Mouse (Mus musculus) midbrain, postnatal 0 days (tissue): Measurements from ENCODE around the gene Vps36. TPM values are rescaled to one million over a fixed set of nuclear protein-coding genes. Genes with fewer than 3 reads are reported as not detected.

Experiments
- ATAC-seq: fragments of 200-750 bp; cut with Nextera tagmentation; 2 replicates; pipeline ENCODE4 v1.8.0; 2017; ENCODE audit warnings: moderate number of reproducible peaks, mild to moderate bottlenecking, moderate TSS enrichment, moderate library complexity; ENCODE audit not compliant: low FRiP score
- DNase-seq: peaks from one replicate; pipeline ENCODE4 v3.0.0-alpha.2; 2015; ENCODE audit warnings: low spot score
- H3K27ac ChIP-seq: fragments of 300-500 bp; sonication (generic); 2 replicates; pipeline ENCODE4 v1.5.1; 2014; ENCODE audit warnings: low read depth, mild to moderate bottlenecking, low read length, mixed read lengths
- H3K27me3 ChIP-seq: fragments of 300-500 bp; sonication (generic); 2 replicates; pipeline ENCODE4 v1.6.1; 2014; ENCODE audit warnings: low read length, control low read depth, mixed read lengths; ENCODE audit not compliant: insufficient read depth
- H3K36me3 ChIP-seq: fragments of 300-500 bp; sonication (generic); 2 replicates; pipeline ENCODE4 v1.6.1; 2014; ENCODE audit warnings: low read length, control low read depth, mixed read lengths; ENCODE audit not compliant: insufficient read depth
- H3K4me1 ChIP-seq: fragments of 300-500 bp; sonication (generic); 2 replicates; pipeline ENCODE4 v1.6.1; 2014; ENCODE audit warnings: mild to moderate bottlenecking, control low read depth, antibody characterized with exemption, low read length, mixed read lengths; ENCODE audit not compliant: insufficient read depth
- H3K4me2 ChIP-seq: fragments of 300-500 bp; sonication (generic); 2 replicates; pipeline ENCODE4 v1.6.1; 2014; ENCODE audit warnings: low read depth, mild to moderate bottlenecking, low read length, mixed read lengths; ENCODE audit not compliant: poor library complexity, severe bottlenecking
- H3K4me3 ChIP-seq: fragments of 300-500 bp; sonication (generic); 2 replicates; pipeline ENCODE4 v1.5.1; 2014; ENCODE audit warnings: low read depth, mild to moderate bottlenecking, low read length, moderate library complexity
- H3K9ac ChIP-seq: fragments of 300-500 bp; sonication (generic); replicated peaks from 2 replicates; pipeline ENCODE4 v1.6.1; 2014; ENCODE audit warnings: mild to moderate bottlenecking, low read length, moderate library complexity, mixed read lengths; ENCODE audit not compliant: poor library complexity, severe bottlenecking
- H3K9me3 ChIP-seq: fragments of 300-500 bp; sonication (generic); 2 replicates; pipeline ENCODE4 v1.6.1; 2016; ENCODE audit warnings: low read length, control low read depth
- CTCF ChIP-seq: IDR thresholded peaks from 2 replicates; pipeline ENCODE4 v1.5.1; 2016; ENCODE audit warnings: antibody characterized with exemption, mild to moderate bottlenecking
- WGBS: fragments of 180-500 bp; shearing (Covaris S2); extraction: QIAGEN DNeasy Blood & Tissue Kit; methylation state at CpG from one replicate; pipeline ENCODE4 v1.1.7; 2014; 5-methylcytosine and 5-hydroxymethylcytosine counted together
- polyA plus RNA-seq: library from polyadenylated mRNA; unstranded; fragments of >200 nt; fragmentation: Nextera tagmentation; extraction: Ambion mirVana; gene quantifications from 2 replicates; pipeline ENCODE4 v1.2.1, GENCODE M21; 2015
- total RNA-seq: library from RNA; depleted of rRNA; stranded (reverse); fragments of >200 nt; gene quantifications from 2 replicates; pipeline ENCODE4 v1.2.3, GENCODE M21; 2014; rRNA removed

The Vps36 gene
- total and polyA plus RNA-seq, 2 experiments from 2014 or later = 33.2 to 40.9 TPM

- DNase-seq (no peak), ATAC-seq (no peak)
- Histone ChIP-seq H3K4me3 (no peak overlapping the region), H3K9me3 (no peaks in the 10 kb centered on the region), H3K9ac (no peak overlapping the region), H3K27ac (no peak overlapping the region), H3K27me3 (no peaks in the 10 kb centered on the region), H3K4me1 (no peaks in the 10 kb centered on the region), H3K36me3 (no peaks in the 10 kb centered on the region), H3K4me2 (no peak overlapping the region)
- TF ChIP-seq CTCF = no peak
- 94% methylated on average over 3 of the region's 3 CpGs for WGBS
These were observed 74.2 kb downstream of the Vps36 start for GRCm38 (mm10) chr8:22266809-22267208.

Other genes starting within 250 kb of the Vps36 start
- gene Defb13, start 246.0 kb upstream of the Vps36 start, total RNA-seq = not detected in 2 replicates
- not detected in 2 replicates for gene Defb13, start 246.0 kb upstream of the Vps36 start, polyA plus RNA-seq
- gene Fam90a1a, start 234.1 kb upstream of the Vps36 start, total RNA-seq = not detected in 2 replicates
- not detected in 2 replicates for gene Fam90a1a, start 234.1 kb upstream of the Vps36 start, polyA plus RNA-seq
- not detected in 2 replicates for gene Ccdc70, start 223.0 kb upstream of the Vps36 start, total RNA-seq
- not detected in 2 replicates for gene Ccdc70, start 223.0 kb upstream of the Vps36 start, polyA plus RNA-seq
- gene Atp7b, start 132.5 kb upstream of the Vps36 start, total RNA-seq = 3.3 and 5.4 TPM in 2 replicates
- 1.6 TPM in 2 replicates for gene Atp7b, start 132.5 kb upstream of the Vps36 start, polyA plus RNA-seq
- gene Alg11, start 132.1 kb upstream of the Vps36 start, total RNA-seq = 39.1 and 44.6 TPM in 2 replicates
- gene Alg11, start 132.1 kb upstream of the Vps36 start, polyA plus RNA-seq = 38.8 and 40.7 TPM in 2 replicates
- gene Nek5, start 67.8 kb upstream of the Vps36 start, total RNA-seq = 0.38 and 0.66 TPM in 2 replicates
- 0.59 and 1.1 TPM in 2 replicates for gene Nek5, start 67.8 kb upstream of the Vps36 start, polyA plus RNA-seq
- 4.1 and 4.4 TPM in 2 replicates for gene Nek3, start 26.4 kb upstream of the Vps36 start, total RNA-seq
- gene Nek3, start 26.4 kb upstream of the Vps36 start, polyA plus RNA-seq = 5.1 and 6.8 TPM in 2 replicates
- gene Ckap2, start 7.0 kb upstream of the Vps36 start, total RNA-seq = 4.1 and 7.5 TPM in 2 replicates
- 5.1 and 5.4 TPM in 2 replicates for gene Ckap2, start 7.0 kb upstream of the Vps36 start, polyA plus RNA-seq
- gene Thsd1, start 34.5 kb downstream of the Vps36 start, total RNA-seq = 3.0 and 5.4 TPM in 2 replicates
- gene Thsd1, start 34.5 kb downstream of the Vps36 start, polyA plus RNA-seq = 4.5 and 4.6 TPM in 2 replicates
- not detected in 2 replicates for gene Tpte, start 90.6 kb downstream of the Vps36 start, total RNA-seq
- not detected in 2 replicates for gene Tpte, start 90.6 kb downstream of the Vps36 start, polyA plus RNA-seq
- 6.0 and 7.7 TPM in 2 replicates for gene Slc25a15, start 205.8 kb downstream of the Vps36 start, total RNA-seq
- 5.8 and 6.5 TPM in 2 replicates for gene Slc25a15, start 205.8 kb downstream of the Vps36 start, polyA plus RNA-seq
- gene Mrps31, start 218.6 kb downstream of the Vps36 start, total RNA-seq = 17.4 and 25.0 TPM in 2 replicates
- gene Mrps31, start 218.6 kb downstream of the Vps36 start, polyA plus RNA-seq = 33.5 TPM in 2 replicates